Mouse (Mus musculus): Measurements from ENCODE around the gene Mbnl2.

DNA sequence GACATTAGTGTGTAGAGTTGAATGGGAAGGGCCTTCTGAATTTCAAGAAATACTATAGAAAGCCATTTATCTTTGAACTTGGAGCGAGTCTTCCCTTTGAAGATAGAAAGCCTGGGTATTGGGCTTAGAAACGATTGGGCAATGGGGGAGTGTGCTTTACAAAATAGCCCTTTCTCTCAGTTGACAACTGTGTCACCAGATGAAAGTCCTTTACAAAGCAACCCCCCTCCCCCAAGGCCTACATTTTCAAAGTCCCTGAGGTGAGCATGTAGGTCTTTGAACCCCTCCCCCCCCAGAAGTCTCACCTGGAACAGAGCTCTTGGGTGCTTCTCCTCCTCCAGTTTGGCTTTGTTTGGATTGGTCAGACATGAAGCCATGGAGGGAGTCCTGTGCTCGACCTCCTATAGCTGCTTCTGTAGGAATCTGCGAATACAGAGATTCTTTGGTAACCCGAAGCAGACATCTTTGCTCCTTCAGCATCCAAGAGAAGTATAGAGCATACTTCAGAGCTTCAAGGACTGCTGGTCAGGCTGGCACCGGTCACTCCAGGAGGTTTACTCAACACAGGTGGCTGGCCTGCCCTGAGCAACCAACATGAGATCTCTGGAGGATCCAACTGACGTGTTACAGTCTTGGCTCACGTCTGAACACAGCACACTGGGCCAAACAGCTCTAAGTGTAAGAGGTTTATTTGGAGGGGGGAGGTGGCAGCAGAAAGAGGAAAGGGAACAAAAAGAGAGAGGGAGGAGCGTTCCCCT lies 43.7 kb downstream of the Mbnl2 start:
- no peak for TF ChIP-seq GATA1 (IDR thresholded peaks at IDR 0.05; ENCODE audit: borderline replicate concordance, low read length)
- no peak for TF ChIP-seq FLI1 (IDR thresholded peaks at IDR 0.05; ENCODE audit: low read length)

Data from megakaryocyte, embryonic 14.5 days (primary cell).